Mouse (Mus musculus): ENCODE measurements around the gene Cask. TPM values are rescaled to one million over a fixed set of nuclear protein-coding genes. Genes with fewer than 3 reads are reported as not detected.

The Cask gene
- polyA plus RNA-seq, 1 experiment = 5.7 TPM

- Histone ChIP-seq H3K27ac (ENCODE audit: insufficient read depth, low read depth, low read length) (no peak overlapping the region), H3K4me1 (ENCODE audit: control insufficient read depth, insufficient read depth, low read length) (no peaks in the 10 kb centered on the region)
- DNase-seq = peak; percentile 28
These were observed 331.8 kb downstream of the Cask start for GRCm38 (mm10) chrX:13519408-13519783.

GRCm38 (mm10) chrX:13518781-13519407, 332.3 kb downstream of the Cask start:
- Histone ChIP-seq H3K36me3 (ENCODE audit: control insufficient read depth, insufficient read depth, low read length) (no peaks in the 10 kb centered on the region), H3K27ac (ENCODE audit: insufficient read depth, low read depth, low read length) (no peak overlapping the region)

More at GRCm38 (mm10) chrX:13519408-13519783, 331.8 kb downstream of the Cask start:
- 74% methylated on average over 5 of the region's 5 CpGs for WGBS
- TF ChIP-seq CTCF (conservative IDR thresholded peaks at IDR 0.05; ENCODE audit: insufficient read depth, insufficient read length, low read depth, low read length) (no peak), POLR2A (IDR thresholded peaks at IDR 0.05; ENCODE audit: low read depth, low read length) (no peak)
- no peak overlapping the region for H3K4me3 ChIP-seq (ENCODE audit: insufficient read depth, low read depth, low read length)
- no peaks in the 10 kb centered on the region for H3K27me3 ChIP-seq (replicated peaks; ENCODE audit: control insufficient read depth, insufficient read depth, low read length)
- no peaks in the 10 kb centered on the region for H3K36me3 ChIP-seq (ENCODE audit: control insufficient read depth, insufficient read depth, low read length)

GRCm38 (mm10) chrX:13518019-13518418, 333.1 kb downstream of the Cask start:
- H3K27ac ChIP-seq (ENCODE audit: insufficient read depth, low read depth, low read length) = no peak overlapping the region
- TF ChIP-seq POLR2A (IDR thresholded peaks at IDR 0.05; ENCODE audit: low read depth, low read length) (no peak), CTCF (conservative IDR thresholded peaks at IDR 0.05; ENCODE audit: insufficient read depth, insufficient read length, low read depth, low read length) (no peak)
- peak; percentile 1 for DNase-seq
- H3K27me3 ChIP-seq (replicated peaks; ENCODE audit: control insufficient read depth, insufficient read depth, low read length) = no peaks in the 10 kb centered on the region
- 64% methylated on average over 10 of the region's 10 CpGs for WGBS
- H3K36me3 ChIP-seq (ENCODE audit: control insufficient read depth, insufficient read depth, low read length) = no peaks in the 10 kb centered on the region
- H3K4me3 ChIP-seq (ENCODE audit: insufficient read depth, low read depth, low read length) = no peak overlapping the region
- no peaks in the 10 kb centered on the region for H3K4me1 ChIP-seq (ENCODE audit: control insufficient read depth, insufficient read depth, low read length)

More at GRCm38 (mm10) chrX:13518781-13519407, 332.3 kb downstream of the Cask start:
- peak; percentile 1 for DNase-seq
- no peak for TF ChIP-seq POLR2A (IDR thresholded peaks at IDR 0.05; ENCODE audit: low read depth, low read length)
- Histone ChIP-seq H3K4me3 (ENCODE audit: insufficient read depth, low read depth, low read length) (no peak overlapping the region), H3K27me3 (replicated peaks; ENCODE audit: control insufficient read depth, insufficient read depth, low read length) (no peaks in the 10 kb centered on the region), H3K4me1 (ENCODE audit: control insufficient read depth, insufficient read depth, low read length) (no peaks in the 10 kb centered on the region)
- WGBS = 67% methylated on average over 4 of the region's 4 CpGs

GRCm38 (mm10) chrX:13516451-13516850, 334.7 kb downstream of the Cask start:
- DNase-seq = no peak
- Histone ChIP-seq H3K27me3 (replicated peaks; ENCODE audit: control insufficient read depth, insufficient read depth, low read length) (no peaks in the 10 kb centered on the region), H3K27ac (ENCODE audit: insufficient read depth, low read depth, low read length) (no peak overlapping the region), H3K4me1 (ENCODE audit: control insufficient read depth, insufficient read depth, low read length) (no peaks in the 10 kb centered on the region), H3K4me3 (ENCODE audit: insufficient read depth, low read depth, low read length) (no peak overlapping the region), H3K36me3 (ENCODE audit: control insufficient read depth, insufficient read depth, low read length) (no peaks in the 10 kb centered on the region)
- WGBS = 92% methylated on average over 6 of the region's 6 CpGs
- TF ChIP-seq POLR2A (IDR thresholded peaks at IDR 0.05; ENCODE audit: low read depth, low read length) = no peak
- no peak for TF ChIP-seq CTCF (conservative IDR thresholded peaks at IDR 0.05; ENCODE audit: insufficient read depth, insufficient read length, low read depth, low read length)

- Histone ChIP-seq H3K27ac (ENCODE audit: insufficient read depth, low read depth, low read length) (no peak overlapping the region), H3K4me1 (ENCODE audit: control insufficient read depth, insufficient read depth, low read length) (no peaks in the 10 kb centered on the region)
- 81% methylated on average over 5 of the region's 5 CpGs for WGBS
These were observed 337.3 kb downstream of the Cask start for GRCm38 (mm10) chrX:13513864-13514263.

GRCm38 (mm10) chrX:13513127-13513526, 338.0 kb downstream of the Cask start:
- WGBS = 60% methylated on average over 2 of the region's 2 CpGs
- TF ChIP-seq POLR2A (IDR thresholded peaks at IDR 0.05; ENCODE audit: low read depth, low read length) = no peak
- peak; percentile 46 for TF ChIP-seq CTCF (conservative IDR thresholded peaks at IDR 0.05; ENCODE audit: insufficient read depth, insufficient read length, low read depth, low read length)
- peak; percentile 4 for DNase-seq

More at GRCm38 (mm10) chrX:13513864-13514263, 337.3 kb downstream of the Cask start:
- no peaks in the 10 kb centered on the region for H3K36me3 ChIP-seq (ENCODE audit: control insufficient read depth, insufficient read depth, low read length)
- TF ChIP-seq POLR2A (IDR thresholded peaks at IDR 0.05; ENCODE audit: low read depth, low read length) = no peak
- no peak for TF ChIP-seq CTCF (conservative IDR thresholded peaks at IDR 0.05; ENCODE audit: insufficient read depth, insufficient read length, low read depth, low read length)
- H3K27me3 ChIP-seq (replicated peaks; ENCODE audit: control insufficient read depth, insufficient read depth, low read length) = no peaks in the 10 kb centered on the region
- no peak for DNase-seq
- H3K4me3 ChIP-seq (ENCODE audit: insufficient read depth, low read depth, low read length) = no peak overlapping the region

GRCm38 (mm10) chrX:13506376-13506775, 344.8 kb downstream of the Cask start:
- no peaks in the 10 kb centered on the region for H3K36me3 ChIP-seq (ENCODE audit: control insufficient read depth, insufficient read depth, low read length)
- DNase-seq = peak; percentile 42
- H3K27ac ChIP-seq (ENCODE audit: insufficient read depth, low read depth, low read length) = no peak overlapping the region

More at GRCm38 (mm10) chrX:13513127-13513526, 338.0 kb downstream of the Cask start:
- Histone ChIP-seq H3K4me1 (ENCODE audit: control insufficient read depth, insufficient read depth, low read length) (no peaks in the 10 kb centered on the region), H3K27me3 (replicated peaks; ENCODE audit: control insufficient read depth, insufficient read depth, low read length) (no peaks in the 10 kb centered on the region), H3K27ac (ENCODE audit: insufficient read depth, low read depth, low read length) (no peak overlapping the region), H3K4me3 (ENCODE audit: insufficient read depth, low read depth, low read length) (no peak overlapping the region), H3K36me3 (ENCODE audit: control insufficient read depth, insufficient read depth, low read length) (no peaks in the 10 kb centered on the region)

More at GRCm38 (mm10) chrX:13506376-13506775, 344.8 kb downstream of the Cask start:
- H3K4me3 ChIP-seq (ENCODE audit: insufficient read depth, low read depth, low read length) = no peak overlapping the region
- H3K27me3 ChIP-seq (replicated peaks; ENCODE audit: control insufficient read depth, insufficient read depth, low read length) = no peaks in the 10 kb centered on the region
- 71% methylated on average over 2 of the region's 2 CpGs for WGBS
- TF ChIP-seq CTCF (conservative IDR thresholded peaks at IDR 0.05; ENCODE audit: insufficient read depth, insufficient read length, low read depth, low read length) (no peak), POLR2A (IDR thresholded peaks at IDR 0.05; ENCODE audit: low read depth, low read length) (no peak)
- no peaks in the 10 kb centered on the region for H3K4me1 ChIP-seq (ENCODE audit: control insufficient read depth, insufficient read depth, low read length)
